Mouse (Mus musculus) limb, embryonic 13.5 days (tissue): Measurements from ENCODE around the gene Cntn6. TPM values are rescaled to one million over a fixed set of nuclear protein-coding genes. Genes with fewer than 3 reads are reported as not detected.

Experiments
- ATAC-seq: fragments of 200-750 bp; cut with Nextera tagmentation; 2 replicates; pipeline ENCODE4 v1.8.0; 2017; ENCODE audit warnings: low read depth, moderate number of reproducible peaks, moderate TSS enrichment; ENCODE audit not compliant: low FRiP score
- H3K27ac ChIP-seq: fragments of 300-500 bp; sonication (generic); 2 replicates; pipeline ENCODE4 v1.5.1; 2015; ENCODE audit warnings: inconsistent platforms, mild to moderate bottlenecking, moderate library complexity
- H3K27me3 ChIP-seq: fragments of 300-500 bp; sonication (generic); 2 replicates; pipeline ENCODE4 v1.6.1; 2015; ENCODE audit warnings: mild to moderate bottlenecking, inconsistent platforms
- H3K36me3 ChIP-seq: fragments of 300-500 bp; sonication (generic); 2 replicates; pipeline ENCODE4 v1.6.1; 2015; ENCODE audit warnings: inconsistent platforms, mild to moderate bottlenecking, moderate library complexity
- H3K4me1 ChIP-seq: fragments of 300-500 bp; sonication (generic); 2 replicates; pipeline ENCODE4 v1.6.1; 2015; ENCODE audit warnings: inconsistent platforms
- H3K4me2 ChIP-seq: fragments of 300-500 bp; sonication (generic); replicated peaks from 2 replicates; pipeline ENCODE4 v1.6.1; 2015; ENCODE audit warnings: inconsistent platforms, mild to moderate bottlenecking, moderate library complexity
- H3K4me3 ChIP-seq: fragments of 300-500 bp; sonication (generic); 2 replicates; pipeline ENCODE4 v1.5.1; 2015; ENCODE audit warnings: moderate library complexity, mild to moderate bottlenecking, inconsistent platforms
- H3K9ac ChIP-seq: fragments of 300-500 bp; sonication (generic); 2 replicates; pipeline ENCODE4 v1.6.1; 2015; ENCODE audit warnings: mild to moderate bottlenecking, inconsistent platforms
- H3K9me3 ChIP-seq: fragments of 300-500 bp; sonication (generic); 2 replicates; pipeline ENCODE4 v1.6.1; 2016; ENCODE audit warnings: inconsistent platforms
- WGBS: fragments of 180-500 bp; shearing (Covaris S2); methylation state at CpG from one replicate; pipeline ENCODE4 v1.1.7; 2015; 5-methylcytosine and 5-hydroxymethylcytosine counted together
- polyA plus RNA-seq: library from polyadenylated mRNA; unstranded; fragments of >200 nt; fragmentation: Nextera tagmentation; extraction: Ambion mirVana; gene quantifications from 2 replicates; pipeline ENCODE4 v1.2.1, GENCODE M21; 2015

The Cntn6 gene
- polyA plus RNA-seq, 1 experiment from 2014 or later: 0.45 TPM

DNA sequence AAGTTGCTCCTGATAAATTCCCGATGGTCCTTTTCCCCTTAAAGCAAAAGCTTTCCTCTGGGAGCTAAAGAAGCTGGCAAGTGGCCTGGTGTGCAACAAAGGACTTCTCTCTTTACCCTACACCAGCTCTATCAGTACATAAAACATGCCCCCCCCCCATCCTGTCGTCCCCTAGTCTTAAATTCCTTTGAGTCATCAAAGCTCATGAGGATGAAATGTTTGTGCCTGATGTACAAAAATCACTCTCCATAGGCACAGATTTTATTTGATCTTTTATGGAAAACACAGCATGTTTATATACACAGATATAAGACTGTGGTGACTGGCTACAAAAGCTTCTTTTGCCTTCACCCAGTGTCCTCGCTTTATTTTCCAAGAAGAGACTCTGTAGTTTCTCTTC lies 112.6 kb downstream of the Cntn6 start:
- H3K36me3 ChIP-seq: no peaks in the 10 kb centered on the region
- H3K9ac ChIP-seq: no peak overlapping the region
- H3K27me3 ChIP-seq: no peaks in the 10 kb centered on the region
- no peaks in the 10 kb centered on the region for H3K9me3 ChIP-seq
- no peaks in the 10 kb centered on the region; the same call in 1 of the 2 replicates for H3K4me1 ChIP-seq
- no peak overlapping the region for H3K27ac ChIP-seq
- H3K4me3 ChIP-seq: no peak overlapping the region
- 47% methylated on average over 3 of the region's 3 CpGs for WGBS
- H3K4me2 ChIP-seq: no peak overlapping the region
- no peak for ATAC-seq

DNA sequence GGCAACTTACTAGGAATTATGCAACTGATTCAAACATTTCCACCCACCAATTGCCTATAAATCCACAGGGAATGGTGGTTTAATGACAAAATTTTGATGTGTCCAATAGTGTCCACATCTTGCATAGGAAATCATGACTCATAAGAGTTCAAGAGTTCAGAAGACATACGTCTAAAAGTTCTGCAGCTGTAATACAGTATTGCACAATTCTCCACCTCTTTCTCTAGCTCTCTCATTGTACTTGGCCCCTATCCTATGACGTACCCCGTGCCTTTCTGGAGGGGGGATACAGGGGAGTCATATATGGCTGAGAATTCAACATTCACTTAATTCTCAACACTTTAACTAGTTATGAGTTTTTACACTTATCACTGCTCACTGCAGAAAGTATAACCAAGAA lies 160.9 kb downstream of the Cntn6 start:
- no peaks in the 10 kb centered on the region for H3K36me3 ChIP-seq
- H3K4me1 ChIP-seq: no peaks in the 10 kb centered on the region
- no peak overlapping the region for H3K4me3 ChIP-seq
- H3K9ac ChIP-seq: no peak overlapping the region
- no peaks in the 10 kb centered on the region for H3K9me3 ChIP-seq
- H3K27me3 ChIP-seq: no peaks in the 10 kb centered on the region
- no peak overlapping the region for H3K4me2 ChIP-seq
- no peak overlapping the region for H3K27ac ChIP-seq
- ATAC-seq: peak; percentile 57; the same call in 1 of the 2 replicates
- 60% methylated on average over 3 of the region's 3 CpGs for WGBS

DNA sequence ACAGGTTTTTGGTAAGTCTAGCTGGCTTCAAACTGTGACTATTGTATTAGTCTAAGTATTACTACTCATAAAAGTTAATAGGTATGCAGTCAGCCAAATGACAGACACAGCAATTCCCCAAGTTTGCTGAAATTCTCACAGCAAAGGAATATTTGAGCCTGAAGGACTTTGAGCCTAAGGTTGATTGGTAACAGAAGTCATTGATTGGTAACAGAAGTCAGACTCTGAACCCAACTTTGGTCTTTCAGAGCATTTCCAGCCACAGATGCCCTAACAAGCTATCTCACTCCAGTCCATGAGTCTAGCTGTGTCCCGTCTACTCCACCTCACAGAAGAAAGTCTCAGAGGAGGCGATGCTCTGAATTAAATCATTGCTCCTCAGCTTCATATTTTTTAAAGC lies 176.1 kb downstream of the Cntn6 start:
- Histone ChIP-seq H3K27ac (no peak overlapping the region), H3K27me3 (no peaks in the 10 kb centered on the region), H3K4me2 (no peak overlapping the region), H3K4me1 (no peaks in the 10 kb centered on the region), H3K9me3 (no peaks in the 10 kb centered on the region), H3K36me3 (no peaks in the 10 kb centered on the region), H3K9ac (no peak overlapping the region), H3K4me3 (no peak overlapping the region)
- ATAC-seq: no peak
- WGBS: 59% methylated on average over 2 of the region's 2 CpGs

DNA sequence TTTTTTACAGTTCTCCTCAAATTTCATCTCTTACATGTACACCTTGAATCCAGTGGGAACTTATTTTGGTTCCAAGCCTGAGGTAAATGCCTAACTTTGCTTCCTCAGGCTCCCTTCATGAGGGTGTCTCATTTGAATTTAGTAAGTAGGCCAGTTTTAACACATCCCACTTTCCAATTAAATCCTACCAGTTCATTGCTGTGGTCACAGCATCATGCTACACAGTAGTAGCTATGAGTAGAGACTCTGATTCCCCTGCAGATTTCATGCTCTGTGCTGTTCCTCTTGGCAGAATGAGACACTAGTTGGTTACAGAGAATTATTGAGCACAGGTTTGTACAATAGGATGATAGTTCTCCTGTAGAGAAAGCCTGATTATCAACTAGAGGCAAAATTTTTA lies 181.7 kb downstream of the Cntn6 start:
- H3K27ac ChIP-seq: no peak overlapping the region
- H3K4me3 ChIP-seq: no peak overlapping the region
- no peak for ATAC-seq
- H3K4me2 ChIP-seq: no peak overlapping the region
- H3K36me3 ChIP-seq: no peaks in the 10 kb centered on the region
- H3K9me3 ChIP-seq: no peaks in the 10 kb centered on the region
- no peak overlapping the region for H3K9ac ChIP-seq
- H3K27me3 ChIP-seq: no peaks in the 10 kb centered on the region
- H3K4me1 ChIP-seq: no peaks in the 10 kb centered on the region

DNA sequence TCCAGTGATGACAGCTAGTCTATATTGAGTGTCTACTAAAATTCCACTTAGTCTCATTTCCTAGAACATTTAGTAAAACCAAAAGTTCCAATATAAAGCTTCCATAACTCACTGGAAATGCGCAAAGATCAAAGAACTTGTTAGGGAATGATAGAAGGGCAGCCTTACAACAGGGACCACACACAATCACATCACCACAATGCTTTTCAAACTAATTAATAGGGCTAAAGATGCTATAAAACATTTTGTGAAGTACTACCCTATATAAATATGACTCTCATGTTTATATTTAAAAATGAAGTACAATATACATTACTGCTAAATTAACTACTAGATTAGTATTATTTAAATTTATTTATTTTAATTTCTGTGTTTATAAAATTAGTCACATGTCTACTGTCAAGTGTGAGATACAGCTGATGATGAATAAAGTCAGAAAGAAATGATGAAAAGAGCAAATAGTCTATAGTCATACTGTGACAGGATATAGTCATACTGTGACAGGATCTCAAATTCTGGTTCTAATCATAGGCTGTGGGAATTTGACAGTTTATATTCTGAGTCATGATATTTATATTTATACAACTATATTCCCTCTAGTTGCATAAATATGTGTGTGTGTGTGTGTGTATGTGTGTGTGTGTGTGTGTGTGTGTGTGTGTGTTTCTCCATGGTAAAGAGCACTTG lies 187.4 kb downstream of the Cntn6 start:
- Histone ChIP-seq H3K27ac (no peak overlapping the region), H3K9me3 (no peaks in the 10 kb centered on the region), H3K9ac (no peak overlapping the region), H3K27me3 (no peaks in the 10 kb centered on the region), H3K4me3 (no peak overlapping the region), H3K36me3 (no peaks in the 10 kb centered on the region), H3K4me1 (no peaks in the 10 kb centered on the region), H3K4me2 (no peak overlapping the region)
- WGBS: 85% methylated on average over 1 of the region's 1 CpGs
- no peak for ATAC-seq

DNA sequence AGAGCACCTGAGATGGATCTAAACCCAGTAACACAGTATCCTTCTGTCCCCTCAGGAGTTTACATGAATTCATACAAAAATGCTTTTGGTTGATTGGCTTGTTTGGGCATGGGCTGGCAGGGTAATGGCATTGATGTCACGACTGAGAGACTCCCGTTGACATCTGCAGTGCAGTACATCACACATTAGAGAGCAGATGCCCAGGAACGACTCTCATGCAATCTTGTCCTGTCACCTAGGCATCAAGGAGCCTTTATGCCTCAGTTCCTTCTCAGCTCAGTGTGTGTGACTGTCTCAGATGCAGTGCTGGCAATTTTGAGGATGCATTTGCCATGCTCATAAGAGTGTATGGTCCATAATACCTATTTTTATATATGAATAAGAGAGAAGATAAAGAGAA lies 195.4 kb downstream of the Cntn6 start:
- Histone ChIP-seq H3K27ac (no peak overlapping the region), H3K36me3 (no peaks in the 10 kb centered on the region), H3K4me2 (no peak overlapping the region), H3K4me1 (peaks cover 5% of the 10 kb centered on the region), H3K9me3 (no peaks in the 10 kb centered on the region), H3K27me3 (no peaks in the 10 kb centered on the region), H3K9ac (no peak overlapping the region), H3K4me3 (no peak overlapping the region)
- 68% methylated on average over 3 of the region's 3 CpGs for WGBS
- no peak for ATAC-seq

DNA sequence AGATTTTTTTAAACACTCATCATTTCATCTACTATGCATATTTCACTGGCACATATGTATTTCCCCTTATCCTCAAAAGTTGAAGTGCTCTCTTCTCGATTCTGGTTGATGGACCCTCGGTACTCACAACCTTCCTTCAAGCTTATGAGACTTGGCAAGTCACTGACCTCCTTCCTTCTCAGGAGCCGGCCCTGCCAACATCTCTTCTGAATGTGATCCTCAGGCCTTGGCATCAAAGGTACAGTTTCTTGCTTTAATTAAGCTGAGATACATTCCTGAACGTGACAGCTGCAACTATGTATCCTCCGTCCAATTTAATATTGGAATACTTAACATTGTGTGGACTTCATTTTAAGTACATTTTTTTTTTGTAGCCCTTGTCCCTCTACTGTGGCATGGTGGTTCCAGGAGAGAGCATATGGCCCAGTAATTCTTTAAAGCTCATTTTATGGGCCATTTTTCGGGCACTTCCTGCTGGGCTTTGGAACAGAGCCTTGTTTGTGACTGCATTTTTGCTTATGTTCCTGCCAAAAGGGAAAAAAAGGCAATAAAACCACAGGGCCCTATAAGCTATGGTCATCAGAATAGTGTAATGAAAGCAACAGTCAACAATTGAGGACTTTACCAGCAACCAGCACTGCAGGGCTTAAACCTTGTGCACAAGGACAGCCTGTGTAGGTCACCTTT lies 196.0 kb downstream of the Cntn6 start:
- Histone ChIP-seq H3K4me3 (no peak overlapping the region), H3K4me1 (peaks cover 5% of the 10 kb centered on the region), H3K4me2 (no peak overlapping the region), H3K9me3 (no peaks in the 10 kb centered on the region), H3K27ac (no peak overlapping the region), H3K36me3 (no peaks in the 10 kb centered on the region), H3K27me3 (no peaks in the 10 kb centered on the region), H3K9ac (no peak overlapping the region)
- 35% methylated on average over 6 of the region's 6 CpGs for WGBS
- peak; percentile 83 for ATAC-seq

DNA sequence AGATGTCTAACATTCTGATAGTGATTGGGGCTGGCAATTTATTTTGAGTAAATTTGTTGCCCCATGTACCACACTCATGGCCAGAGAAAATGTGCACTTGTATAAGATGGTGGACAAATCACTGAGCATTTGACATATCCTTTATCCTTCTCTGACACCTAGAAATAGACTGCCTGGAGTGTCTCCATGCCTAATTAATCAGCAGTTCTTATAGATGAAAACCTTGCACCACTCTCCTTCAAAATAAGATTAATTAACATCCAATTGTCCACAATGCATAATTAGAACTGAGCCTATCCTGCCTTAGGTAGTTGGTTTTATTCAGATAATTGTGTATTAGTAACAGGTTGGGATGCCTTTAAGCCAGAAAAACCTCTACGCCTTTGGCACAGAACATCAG lies 236.0 kb downstream of the Cntn6 start:
- WGBS: 53% methylated on average over 1 of the region's 1 CpGs
- H3K27me3 ChIP-seq: no peaks in the 10 kb centered on the region
- H3K4me2 ChIP-seq: no peak overlapping the region
- H3K4me3 ChIP-seq: no peak overlapping the region
- no peak for ATAC-seq
- no peak overlapping the region for H3K9ac ChIP-seq
- no peak overlapping the region for H3K27ac ChIP-seq
- no peaks in the 10 kb centered on the region for H3K4me1 ChIP-seq
- H3K36me3 ChIP-seq: no peaks in the 10 kb centered on the region
- no peaks in the 10 kb centered on the region for H3K9me3 ChIP-seq

DNA sequence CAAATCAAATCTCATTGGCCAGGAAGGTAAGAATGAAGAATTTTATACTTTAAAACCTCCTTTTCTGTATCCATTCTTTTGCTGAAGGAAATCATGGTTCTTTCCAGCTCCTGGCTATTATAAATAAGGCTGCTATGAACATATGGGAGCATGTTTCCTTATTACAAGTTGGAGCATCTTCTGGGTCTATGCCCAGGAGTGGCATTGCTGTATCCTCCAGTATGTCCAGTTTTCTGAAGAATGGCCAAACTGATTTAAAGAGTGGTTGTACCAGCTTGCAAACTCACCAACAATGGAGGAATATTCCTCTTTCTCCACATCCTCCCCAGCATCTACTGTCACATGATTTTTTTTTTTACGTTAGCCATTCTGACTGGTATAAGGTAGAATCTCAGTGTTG lies 241.7 kb downstream of the Cntn6 start:
- H3K9me3 ChIP-seq: no peaks in the 10 kb centered on the region
- H3K36me3 ChIP-seq: no peaks in the 10 kb centered on the region
- H3K4me3 ChIP-seq: no peak overlapping the region
- no peak for ATAC-seq
- H3K9ac ChIP-seq: no peak overlapping the region
- no peak overlapping the region for H3K4me2 ChIP-seq
- H3K27me3 ChIP-seq: no peaks in the 10 kb centered on the region
- H3K27ac ChIP-seq: no peak overlapping the region
- WGBS: 91% methylated on average over 1 of the region's 1 CpGs
- no peaks in the 10 kb centered on the region for H3K4me1 ChIP-seq

DNA sequence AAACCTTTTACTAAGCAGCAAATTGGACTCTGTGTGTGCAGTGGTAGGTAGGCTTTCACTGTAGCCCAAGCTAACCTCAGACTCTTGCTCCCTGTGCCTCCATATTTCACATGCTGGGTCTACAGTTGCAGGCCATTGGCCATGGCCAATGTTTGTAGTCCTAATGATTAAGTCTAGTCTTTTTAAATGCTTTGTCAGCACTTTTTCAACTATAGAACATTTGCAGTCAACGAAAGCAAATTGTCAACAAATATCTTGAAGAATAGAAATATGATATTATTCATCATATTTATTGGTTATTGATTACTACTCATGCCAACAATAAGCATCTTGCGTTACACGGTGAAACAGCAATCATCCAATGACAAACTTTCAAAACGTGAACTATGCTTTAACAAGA lies 246.4 kb downstream of the Cntn6 start:
- Histone ChIP-seq H3K9me3 (no peaks in the 10 kb centered on the region), H3K27me3 (no peaks in the 10 kb centered on the region), H3K4me1 (no peaks in the 10 kb centered on the region), H3K9ac (no peak overlapping the region), H3K27ac (no peak overlapping the region), H3K36me3 (no peaks in the 10 kb centered on the region), H3K4me2 (no peak overlapping the region), H3K4me3 (no peak overlapping the region)
- ATAC-seq: no peak
- 89% methylated on average over 4 of the region's 4 CpGs for WGBS

DNA sequence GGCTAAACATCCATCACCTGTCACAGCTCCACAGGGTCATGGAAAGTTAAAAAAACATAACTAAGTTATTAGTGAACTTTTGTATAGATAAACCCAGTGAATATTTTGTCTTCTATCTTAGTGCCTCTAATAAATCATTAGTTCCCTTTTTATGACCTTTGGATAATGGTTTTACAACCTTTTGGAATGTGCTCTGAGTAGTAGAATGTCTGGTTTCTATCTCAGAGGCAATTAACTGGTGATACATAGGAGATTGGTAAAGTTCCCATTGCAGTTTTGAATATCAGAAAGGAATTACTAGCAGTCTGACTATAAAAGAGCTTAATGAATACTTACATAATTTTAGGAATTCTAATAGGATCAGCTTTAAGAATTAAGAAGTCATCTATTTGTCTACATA lies 265.5 kb downstream of the Cntn6 start:
- Histone ChIP-seq H3K4me2 (no peak overlapping the region), H3K36me3 (no peaks in the 10 kb centered on the region), H3K27me3 (no peaks in the 10 kb centered on the region), H3K9me3 (no peaks in the 10 kb centered on the region), H3K9ac (no peak overlapping the region), H3K4me1 (no peaks in the 10 kb centered on the region), H3K4me3 (no peak overlapping the region), H3K27ac (no peak overlapping the region)
- no peak for ATAC-seq

DNA sequence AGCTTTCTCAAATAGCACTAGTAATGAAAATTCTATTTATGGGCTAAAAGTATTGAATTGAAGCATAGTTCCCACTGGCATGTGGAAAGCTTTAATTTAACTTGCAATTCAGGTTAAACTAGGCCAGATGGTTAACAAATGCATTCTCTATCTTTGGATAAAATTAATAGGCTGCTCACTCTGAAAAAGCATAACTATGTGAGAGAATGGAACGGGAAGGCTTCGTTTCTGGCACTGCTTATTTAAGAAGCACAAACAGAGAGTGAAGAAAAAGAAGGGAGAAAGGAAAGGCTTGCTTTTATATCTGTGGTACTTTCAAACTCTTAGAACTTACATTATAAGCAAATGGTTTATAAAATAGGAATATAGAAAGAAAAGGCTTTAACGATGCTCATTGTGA lies 268.6 kb downstream of the Cntn6 start:
- no peaks in the 10 kb centered on the region for H3K36me3 ChIP-seq
- no peak for ATAC-seq
- H3K9ac ChIP-seq: no peak overlapping the region
- no peak overlapping the region for H3K4me2 ChIP-seq
- H3K27me3 ChIP-seq: no peaks in the 10 kb centered on the region
- no peak overlapping the region for H3K27ac ChIP-seq
- H3K4me1 ChIP-seq: no peaks in the 10 kb centered on the region
- no peak overlapping the region for H3K4me3 ChIP-seq
- WGBS: 73% methylated on average over 3 of the region's 3 CpGs
- H3K9me3 ChIP-seq: no peaks in the 10 kb centered on the region

DNA sequence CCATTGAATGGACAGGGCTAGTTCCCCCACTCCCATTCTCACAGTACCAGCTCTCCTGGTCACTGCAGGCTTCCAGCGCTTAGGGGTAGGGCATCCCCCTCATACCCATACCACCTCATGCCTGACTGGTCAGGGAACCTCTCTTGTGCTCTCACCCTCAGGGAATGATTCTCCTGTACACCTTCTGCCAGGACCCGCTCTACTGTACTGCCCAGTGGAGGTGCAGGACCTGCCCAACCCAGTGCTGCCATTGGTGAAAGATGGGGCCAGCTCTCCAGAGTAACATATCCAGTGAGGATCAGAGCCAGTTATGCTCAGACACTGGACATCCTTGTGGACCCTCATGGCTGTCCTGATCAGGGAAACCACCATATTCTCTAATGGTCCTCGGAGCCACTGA lies 291.3 kb downstream of the Cntn6 start:
- no peak overlapping the region for H3K27ac ChIP-seq
- no peaks in the 10 kb centered on the region for H3K4me1 ChIP-seq
- no peak overlapping the region for H3K9ac ChIP-seq
- no peaks in the 10 kb centered on the region for H3K9me3 ChIP-seq
- peak; percentile 24; the same call in 1 of the 2 replicates for ATAC-seq
- WGBS: 89% methylated on average over 3 of the region's 3 CpGs
- no peaks in the 10 kb centered on the region for H3K36me3 ChIP-seq
- H3K4me3 ChIP-seq: no peak overlapping the region
- H3K4me2 ChIP-seq: no peak overlapping the region
- H3K27me3 ChIP-seq: no peaks in the 10 kb centered on the region
